Mouse (Mus musculus): ENCODE measurements around the gene Lrrtm4. TPM values are rescaled to one million over a fixed set of nuclear protein-coding genes. Genes with fewer than 3 reads are reported as not detected.

Lrrtm4 gene
- total RNA-seq, 1 experiment = not detected

GRCm38 (mm10) chr6:80366532-80366931, 347.9 kb downstream of the Lrrtm4 start:
- Histone ChIP-seq H3K36me3 (ENCODE audit: control insufficient read depth, insufficient read depth, low read length, poor library complexity, severe bottlenecking) (no peaks in the 10 kb centered on the region), H3K4me3 (ENCODE audit: insufficient read depth in 1 of 2, low read depth in 1 of 2, low read length in 2 of 2, poor library complexity in 1 of 2, severe bottlenecking in 1 of 2) (no peak overlapping the region), H3K27ac (ENCODE audit: insufficient read depth, low read depth, low read length, poor library complexity, severe bottlenecking) (no peak overlapping the region), H3K4me1 (ENCODE audit: control insufficient read depth in 2 of 2, insufficient read depth in 2 of 2, low read length in 2 of 2, poor library complexity in 1 of 2) (no peaks in the 10 kb centered on the region), H3K9me3 (ENCODE audit: control insufficient read depth, insufficient read depth, low read depth, low read length) (no peaks in the 10 kb centered on the region), H3K9ac (ENCODE audit: insufficient read depth, low read depth, low read length, poor library complexity, severe bottlenecking) (no peak overlapping the region)
- TF ChIP-seq MAFK (IDR thresholded peaks at IDR 0.05; ENCODE audit: insufficient read depth, low read depth, low read length) (no peak), CHD2 (IDR thresholded peaks at IDR 0.05; ENCODE audit: low read depth, low read length) (no peak), ZC3H11A (IDR thresholded peaks at IDR 0.05; ENCODE audit: borderline replicate concordance, low read depth, low read length) (no peak), HCFC1 (IDR thresholded peaks at IDR 0.05; ENCODE audit: borderline replicate concordance, insufficient read depth, low read length) (no peak), ZNF384 (IDR thresholded peaks at IDR 0.05; ENCODE audit: low read depth, low read length) (no peak)
- DNase-seq (ENCODE audit: low read depth, low spot score) = no peak
- in situ Hi-C loops (cut with MboI; ENCODE audit: low sequenced_read_pairs in 2 of 2, unreplicated experiment in 2 of 2) = no loop called here

DNA sequence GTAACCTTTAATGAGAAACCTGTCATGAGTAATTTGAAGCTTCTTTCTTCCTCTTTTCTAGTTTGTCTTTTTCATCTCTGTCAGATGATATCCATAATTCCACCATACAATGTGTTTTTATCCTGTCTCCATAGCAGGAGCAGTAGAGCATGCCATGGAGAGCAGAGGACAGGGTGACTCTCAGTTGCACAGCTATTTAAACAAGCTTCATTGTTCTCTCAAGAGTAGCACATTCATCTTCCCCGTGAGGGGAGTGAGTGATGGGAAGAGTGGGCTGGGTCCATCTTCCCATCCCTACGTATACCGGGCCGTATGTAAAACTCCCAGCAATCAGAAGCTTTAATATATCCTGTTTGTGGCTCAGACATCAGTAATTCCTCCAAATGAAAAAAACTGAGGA, 370.9 kb downstream of the Lrrtm4 start:
- H3K36me3 ChIP-seq (ENCODE audit: control insufficient read depth, insufficient read depth, low read length, poor library complexity, severe bottlenecking) = no peaks in the 10 kb centered on the region
- TF ChIP-seq ZC3H11A (IDR thresholded peaks at IDR 0.05; ENCODE audit: borderline replicate concordance, low read depth, low read length) = no peak
- TF ChIP-seq ZNF384 (IDR thresholded peaks at IDR 0.05; ENCODE audit: low read depth, low read length) = no peak
- no peak for TF ChIP-seq MAFK (IDR thresholded peaks at IDR 0.05; ENCODE audit: insufficient read depth, low read depth, low read length)
- TF ChIP-seq HCFC1 (IDR thresholded peaks at IDR 0.05; ENCODE audit: borderline replicate concordance, insufficient read depth, low read length) = no peak
- no peak for TF ChIP-seq CHD2 (IDR thresholded peaks at IDR 0.05; ENCODE audit: low read depth, low read length)
- H3K9me3 ChIP-seq (ENCODE audit: control insufficient read depth, insufficient read depth, low read depth, low read length) = no peaks in the 10 kb centered on the region
- in situ Hi-C loops (cut with MboI; ENCODE audit: low sequenced_read_pairs in 2 of 2, unreplicated experiment in 2 of 2) = no loop called here
- H3K27ac ChIP-seq (ENCODE audit: insufficient read depth, low read depth, low read length, poor library complexity, severe bottlenecking) = no peak overlapping the region
- no peak overlapping the region for H3K4me3 ChIP-seq (ENCODE audit: insufficient read depth in 1 of 2, low read depth in 1 of 2, low read length in 2 of 2, poor library complexity in 1 of 2, severe bottlenecking in 1 of 2)
- H3K4me1 ChIP-seq (ENCODE audit: control insufficient read depth in 2 of 2, insufficient read depth in 2 of 2, low read length in 2 of 2, poor library complexity in 1 of 2) = no peaks in the 10 kb centered on the region
- DNase-seq (ENCODE audit: low read depth, low spot score) = no peak
- no peak overlapping the region for H3K9ac ChIP-seq (ENCODE audit: insufficient read depth, low read depth, low read length, poor library complexity, severe bottlenecking)

- no peak for DNase-seq (ENCODE audit: low read depth, low spot score)
- H3K9ac ChIP-seq (ENCODE audit: insufficient read depth, low read depth, low read length, poor library complexity, severe bottlenecking) = no peak overlapping the region
- no peak overlapping the region for H3K4me3 ChIP-seq (ENCODE audit: insufficient read depth in 1 of 2, low read depth in 1 of 2, low read length in 2 of 2, poor library complexity in 1 of 2, severe bottlenecking in 1 of 2)
- H3K27ac ChIP-seq (ENCODE audit: insufficient read depth, low read depth, low read length, poor library complexity, severe bottlenecking) = no peak overlapping the region
- TF ChIP-seq MAFK (IDR thresholded peaks at IDR 0.05; ENCODE audit: insufficient read depth, low read depth, low read length) (no peak), ZNF384 (IDR thresholded peaks at IDR 0.05; ENCODE audit: low read depth, low read length) (no peak), HCFC1 (IDR thresholded peaks at IDR 0.05; ENCODE audit: borderline replicate concordance, insufficient read depth, low read length) (no peak), ZC3H11A (IDR thresholded peaks at IDR 0.05; ENCODE audit: borderline replicate concordance, low read depth, low read length) (no peak), CHD2 (IDR thresholded peaks at IDR 0.05; ENCODE audit: low read depth, low read length) (no peak)
- H3K36me3 ChIP-seq (ENCODE audit: control insufficient read depth, insufficient read depth, low read length, poor library complexity, severe bottlenecking) = no peaks in the 10 kb centered on the region
- H3K4me1 ChIP-seq (ENCODE audit: control insufficient read depth in 2 of 2, insufficient read depth in 2 of 2, low read length in 2 of 2, poor library complexity in 1 of 2) = no peaks in the 10 kb centered on the region
- H3K9me3 ChIP-seq (ENCODE audit: control insufficient read depth, insufficient read depth, low read depth, low read length) = no peaks in the 10 kb centered on the region
- in situ Hi-C loops (cut with MboI; ENCODE audit: low sequenced_read_pairs in 2 of 2, unreplicated experiment in 2 of 2) = no loop called here
These were observed 388.1 kb downstream of the Lrrtm4 start for GRCm38 (mm10) chr6:80406757-80407156.

GRCm38 (mm10) chr6:80440135-80440534, 421.5 kb downstream of the Lrrtm4 start:
- in situ Hi-C loops (cut with MboI; ENCODE audit: low sequenced_read_pairs in 2 of 2, unreplicated experiment in 2 of 2) = no loop called here
- no peaks in the 10 kb centered on the region for H3K4me1 ChIP-seq (ENCODE audit: control insufficient read depth in 2 of 2, insufficient read depth in 2 of 2, low read length in 2 of 2, poor library complexity in 1 of 2)
- no peak overlapping the region for H3K9ac ChIP-seq (ENCODE audit: insufficient read depth, low read depth, low read length, poor library complexity, severe bottlenecking)
- H3K36me3 ChIP-seq (ENCODE audit: control insufficient read depth, insufficient read depth, low read length, poor library complexity, severe bottlenecking) = no peaks in the 10 kb centered on the region
- H3K9me3 ChIP-seq (ENCODE audit: control insufficient read depth, insufficient read depth, low read depth, low read length) = no peaks in the 10 kb centered on the region
- no peak for TF ChIP-seq MAFK (IDR thresholded peaks at IDR 0.05; ENCODE audit: insufficient read depth, low read depth, low read length)
- TF ChIP-seq HCFC1 (IDR thresholded peaks at IDR 0.05; ENCODE audit: borderline replicate concordance, insufficient read depth, low read length) = no peak
- TF ChIP-seq CHD2 (IDR thresholded peaks at IDR 0.05; ENCODE audit: low read depth, low read length) = no peak
- TF ChIP-seq ZNF384 (IDR thresholded peaks at IDR 0.05; ENCODE audit: low read depth, low read length) = no peak
- no peak for TF ChIP-seq ZC3H11A (IDR thresholded peaks at IDR 0.05; ENCODE audit: borderline replicate concordance, low read depth, low read length)
- H3K27ac ChIP-seq (ENCODE audit: insufficient read depth, low read depth, low read length, poor library complexity, severe bottlenecking) = no peak overlapping the region
- no peak overlapping the region for H3K4me3 ChIP-seq (ENCODE audit: insufficient read depth in 1 of 2, low read depth in 1 of 2, low read length in 2 of 2, poor library complexity in 1 of 2, severe bottlenecking in 1 of 2)
- no peak for DNase-seq (ENCODE audit: low read depth, low spot score)

DNA sequence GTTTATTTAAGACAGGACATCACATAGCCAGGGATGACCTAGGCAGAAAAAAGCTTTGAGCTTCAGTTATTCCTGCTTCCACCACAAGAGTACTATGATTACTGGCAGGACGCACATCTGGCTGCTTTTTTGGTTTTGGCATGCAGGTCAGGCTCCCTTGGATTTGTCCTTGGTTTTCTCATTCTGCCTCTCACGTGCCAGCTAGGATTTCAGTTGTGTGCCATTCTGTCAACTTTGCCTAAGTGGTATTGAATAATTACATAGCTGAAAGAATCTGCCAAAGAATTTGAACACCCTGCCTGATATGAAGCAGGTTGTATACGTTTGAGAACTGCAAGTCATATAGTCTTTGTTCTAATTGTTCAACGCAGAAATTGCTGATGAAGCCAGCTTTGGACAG, 451.9 kb downstream of the Lrrtm4 start:
- in situ Hi-C loops (cut with MboI; ENCODE audit: low sequenced_read_pairs in 2 of 2, unreplicated experiment in 2 of 2) = no loop called here
- DNase-seq (ENCODE audit: low read depth, low spot score) = no peak
- H3K36me3 ChIP-seq (ENCODE audit: control insufficient read depth, insufficient read depth, low read length, poor library complexity, severe bottlenecking) = no peaks in the 10 kb centered on the region
- H3K9ac ChIP-seq (ENCODE audit: insufficient read depth, low read depth, low read length, poor library complexity, severe bottlenecking) = no peak overlapping the region
- no peaks in the 10 kb centered on the region for H3K9me3 ChIP-seq (ENCODE audit: control insufficient read depth, insufficient read depth, low read depth, low read length)
- no peaks in the 10 kb centered on the region for H3K4me1 ChIP-seq (ENCODE audit: control insufficient read depth in 2 of 2, insufficient read depth in 2 of 2, low read length in 2 of 2, poor library complexity in 1 of 2)
- no peak for TF ChIP-seq HCFC1 (IDR thresholded peaks at IDR 0.05; ENCODE audit: borderline replicate concordance, insufficient read depth, low read length)
- TF ChIP-seq ZC3H11A (IDR thresholded peaks at IDR 0.05; ENCODE audit: borderline replicate concordance, low read depth, low read length) = no peak
- TF ChIP-seq MAFK (IDR thresholded peaks at IDR 0.05; ENCODE audit: insufficient read depth, low read depth, low read length) = no peak
- TF ChIP-seq CHD2 (IDR thresholded peaks at IDR 0.05; ENCODE audit: low read depth, low read length) = no peak
- TF ChIP-seq ZNF384 (IDR thresholded peaks at IDR 0.05; ENCODE audit: low read depth, low read length) = no peak
- no peak overlapping the region for H3K4me3 ChIP-seq (ENCODE audit: insufficient read depth in 1 of 2, low read depth in 1 of 2, low read length in 2 of 2, poor library complexity in 1 of 2, severe bottlenecking in 1 of 2)
- no peak overlapping the region for H3K27ac ChIP-seq (ENCODE audit: insufficient read depth, low read depth, low read length, poor library complexity, severe bottlenecking)

All from ES-E14 (cell line).